Mouse (Mus musculus): Measurements from ENCODE around the gene Arl4a. TPM values are rescaled to one million over a fixed set of nuclear protein-coding genes. Genes with fewer than 3 reads are reported as not detected.

Arl4a gene
- polyA plus RNA-seq, 1 experiment from 2014 or later = 36.1 TPM

- WGBS = 97% methylated on average over 2 of the region's 2 CpGs
Observed at GRCm38 (mm10) chr12:39976426-39976825, 61.4 kb downstream of the Arl4a start.

GRCm38 (mm10) chr12:39975829-39976340 is 61.9 kb downstream of the Arl4a start:
- Histone ChIP-seq H3K27ac (no peak overlapping the region), H3K9me3 (no peaks in the 10 kb centered on the region), H3K36me3 (replicated peaks) (no peaks in the 10 kb centered on the region), H3K4me3 (no peak overlapping the region; the same call in 1 of the 2 replicates), H3K27me3 (ENCODE audit: poor library complexity, severe bottlenecking) (peaks cover 21% of the 10 kb centered on the region), H3K4me1 (peaks cover 29% of the 10 kb centered on the region)
- DNase-seq (ENCODE audit: extremely low spot score, low spot score) = peak; percentile 31
- 42% methylated on average over 9 of the region's 9 CpGs for WGBS

More at GRCm38 (mm10) chr12:39976426-39976825, 61.4 kb downstream of the Arl4a start:
- Histone ChIP-seq H3K27ac (no peak overlapping the region), H3K4me3 (no peak overlapping the region), H3K27me3 (ENCODE audit: poor library complexity, severe bottlenecking) (peaks cover 21% of the 10 kb centered on the region), H3K4me1 (peaks cover 29% of the 10 kb centered on the region), H3K9me3 (no peaks in the 10 kb centered on the region), H3K36me3 (replicated peaks) (no peaks in the 10 kb centered on the region)
- no peak for DNase-seq (ENCODE audit: extremely low spot score, low spot score)

GRCm38 (mm10) chr12:39974977-39975583 is 62.7 kb downstream of the Arl4a start:
- no peaks in the 10 kb centered on the region for H3K9me3 ChIP-seq
- peak; percentile 17 for DNase-seq (ENCODE audit: extremely low spot score, low spot score)
- WGBS = 38% methylated on average over 4 of the region's 4 CpGs
- peaks cover 21% of the 10 kb centered on the region for H3K27me3 ChIP-seq (ENCODE audit: poor library complexity, severe bottlenecking)
- peak overlapping the region; percentile 48 for H3K27ac ChIP-seq
- no peaks in the 10 kb centered on the region for H3K36me3 ChIP-seq (replicated peaks)
- no peak overlapping the region for H3K4me3 ChIP-seq
- H3K4me1 ChIP-seq = peaks cover 29% of the 10 kb centered on the region

- Histone ChIP-seq H3K27me3 (ENCODE audit: poor library complexity, severe bottlenecking) (peaks cover 21% of the 10 kb centered on the region), H3K27ac (no peak overlapping the region), H3K4me1 (peaks cover 29% of the 10 kb centered on the region), H3K9me3 (no peaks in the 10 kb centered on the region), H3K36me3 (replicated peaks) (no peaks in the 10 kb centered on the region), H3K4me3 (no peak overlapping the region)
- WGBS = 90% methylated on average over 1 of the region's 1 CpGs
- no peak for DNase-seq (ENCODE audit: extremely low spot score, low spot score)
Observed at GRCm38 (mm10) chr12:39974273-39974672, 63.6 kb downstream of the Arl4a start.

GRCm38 (mm10) chr12:39969500-39969899 is 68.3 kb downstream of the Arl4a start:
- peaks cover 4% of the 10 kb centered on the region for H3K4me1 ChIP-seq
- H3K27ac ChIP-seq = no peak overlapping the region
- DNase-seq (ENCODE audit: extremely low spot score, low spot score) = no peak
- peaks cover 6% of the 10 kb centered on the region; the same call in 1 of the 2 replicates for H3K27me3 ChIP-seq (ENCODE audit: poor library complexity, severe bottlenecking)
- no peak overlapping the region for H3K4me3 ChIP-seq
- H3K9me3 ChIP-seq = no peaks in the 10 kb centered on the region
- no peaks in the 10 kb centered on the region for H3K36me3 ChIP-seq (replicated peaks)

GRCm38 (mm10) chr12:39968109-39968508 is 69.7 kb downstream of the Arl4a start:
- no peak overlapping the region for H3K4me3 ChIP-seq
- H3K4me1 ChIP-seq = no peaks in the 10 kb centered on the region
- DNase-seq (ENCODE audit: extremely low spot score, low spot score) = no peak
- peaks cover 4% of the 10 kb centered on the region; the same call in 1 of the 2 replicates for H3K27me3 ChIP-seq (ENCODE audit: poor library complexity, severe bottlenecking)
- H3K9me3 ChIP-seq = no peaks in the 10 kb centered on the region
- WGBS = 91% methylated on average over 3 of the region's 3 CpGs
- H3K27ac ChIP-seq = no peak overlapping the region
- no peaks in the 10 kb centered on the region for H3K36me3 ChIP-seq (replicated peaks)

GRCm38 (mm10) chr12:39959166-39959565 is 78.7 kb downstream of the Arl4a start:
- Histone ChIP-seq H3K4me1 (peaks cover 21% of the 10 kb centered on the region), H3K36me3 (replicated peaks) (no peaks in the 10 kb centered on the region), H3K27ac (no peak overlapping the region), H3K4me3 (no peak overlapping the region), H3K9me3 (peaks cover 6% of the 10 kb centered on the region; the same call in 1 of the 2 replicates), H3K27me3 (ENCODE audit: poor library complexity, severe bottlenecking) (no peaks in the 10 kb centered on the region)
- DNase-seq (ENCODE audit: extremely low spot score, low spot score) = no peak
- WGBS = 93% methylated on average over 8 of the region's 8 CpGs

- H3K27ac ChIP-seq = no peak overlapping the region
Observed at GRCm38 (mm10) chr12:39957931-39958671, 79.7 kb downstream of the Arl4a start.

GRCm38 (mm10) chr12:39956396-39956795 is 81.4 kb downstream of the Arl4a start:
- Histone ChIP-seq H3K4me3 (peak overlapping the region; percentile 21; the same call in 1 of the 2 replicates), H3K27me3 (ENCODE audit: poor library complexity, severe bottlenecking) (no peaks in the 10 kb centered on the region), H3K27ac (peak overlapping the region; percentile 41; the same call in 1 of the 2 replicates), H3K4me1 (peaks cover 21% of the 10 kb centered on the region), H3K9me3 (peaks cover 6% of the 10 kb centered on the region; the same call in 1 of the 2 replicates), H3K36me3 (replicated peaks) (no peaks in the 10 kb centered on the region)
- 33% methylated on average over 15 of the region's 15 CpGs for WGBS
- DNase-seq (ENCODE audit: extremely low spot score, low spot score) = peak; percentile 71

More at GRCm38 (mm10) chr12:39957931-39958671, 79.7 kb downstream of the Arl4a start:
- H3K4me1 ChIP-seq = peaks cover 21% of the 10 kb centered on the region
- no peak overlapping the region for H3K4me3 ChIP-seq
- WGBS = 80% methylated on average over 8 of the region's 8 CpGs
- H3K27me3 ChIP-seq (ENCODE audit: poor library complexity, severe bottlenecking) = no peaks in the 10 kb centered on the region
- H3K36me3 ChIP-seq (replicated peaks) = no peaks in the 10 kb centered on the region
- DNase-seq (ENCODE audit: extremely low spot score, low spot score) = no peak
- peaks cover 6% of the 10 kb centered on the region; the same call in 1 of the 2 replicates for H3K9me3 ChIP-seq

Other genes with a start within 250 kb of the Arl4a start
- not detected in 2 replicates for gene Scin, start 96.2 kb upstream of the Arl4a start, polyA plus RNA-seq (2016; fragmentation: Nextera tagmentation; extraction: Ambion mirVana)
- gene Lsmem1, start 161.5 kb upstream of the Arl4a start, polyA plus RNA-seq (2016; fragmentation: Nextera tagmentation; extraction: Ambion mirVana) = not detected in 2 replicates
- gene Ifrd1, start 210.5 kb upstream of the Arl4a start, polyA plus RNA-seq (2016; fragmentation: Nextera tagmentation; extraction: Ambion mirVana) = 124 and 138 TPM in 2 replicates

All from forebrain, embryonic 10.5 days (tissue).